Mouse (Mus musculus) hematopoietic stem cell, adult 5-6 weeks (primary cell): ENCODE measurements around the gene Ino80d. TPM values are rescaled to one million over a fixed set of nuclear protein-coding genes. Genes with fewer than 3 reads are reported as not detected.
A peak's percentile ranks its signal among the peaks of the same experiment; 100 is the strongest.
"Not testable (repeated sequence)": the region's sequence is repeated elsewhere in the genome, so short reads cannot be mapped to it uniquely, and the experiment has no call there.

Source experiments
- ATAC-seq, 2 experiments: fragments of 125-278 bp in 1 of 2; replicated peaks in 1 of 2; 2 replicates each; pipeline ENCODE4 v1.8.0; 2016 to 2017; ENCODE audit warnings: inconsistent platforms in 2 of 2, mild to moderate bottlenecking in 2 of 2, moderate number of reproducible peaks in 2 of 2, low read depth in 1 of 2, moderate TSS enrichment in 1 of 2; ENCODE audit not compliant: low FRiP score in 2 of 2, poor library complexity in 2 of 2, severe bottlenecking in 2 of 2, insufficient read depth in 1 of 2, low TSS enrichment in 1 of 2
- total RNA-seq: library from RNA; stranded (forward); fragments of 172-1452, 232-1000 nt; gene quantifications from 2 replicates; pipeline ENCODE4 v1.2.3, GENCODE M21; 2017

The Ino80d gene
- total RNA-seq, result 31.5 TPM in 2 replicates

DNA sequence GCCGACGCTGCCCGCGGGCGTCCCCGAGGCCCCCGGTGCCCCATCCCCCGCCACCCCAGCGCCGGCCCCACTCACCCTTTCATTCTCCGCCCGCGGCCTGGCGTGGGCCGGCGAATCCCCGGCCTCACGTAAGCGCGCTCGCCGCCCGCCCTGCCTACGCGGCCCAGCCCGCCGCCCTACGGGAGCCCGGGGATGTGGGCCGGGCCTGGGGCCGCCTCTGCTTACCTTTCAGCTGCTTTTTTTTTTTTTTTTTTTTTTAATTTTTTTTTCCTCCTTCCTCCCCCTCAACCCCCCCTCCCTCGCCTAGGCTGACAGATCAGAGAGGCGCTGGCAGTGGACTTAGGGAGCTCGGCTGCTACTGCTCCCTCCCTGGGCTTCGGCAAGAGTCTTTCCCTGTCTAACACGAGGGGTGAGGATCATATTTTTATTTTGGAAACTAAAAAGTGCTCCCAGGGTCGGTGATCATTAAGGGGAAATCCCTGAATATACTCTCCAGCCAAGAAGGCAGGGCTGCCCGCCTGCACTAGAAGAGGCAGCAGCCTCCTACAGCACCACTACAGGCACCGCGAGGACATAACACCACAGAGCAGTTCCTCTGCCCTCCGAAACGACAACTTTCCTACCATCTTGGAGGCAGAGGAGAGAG, at the start of gene Ino80d:
Ino80d (minus strand) TSS at position 532 of the 646 bp plus-strand sequence.
- ATAC-seq, result peak; percentile 94 to 96

DNA sequence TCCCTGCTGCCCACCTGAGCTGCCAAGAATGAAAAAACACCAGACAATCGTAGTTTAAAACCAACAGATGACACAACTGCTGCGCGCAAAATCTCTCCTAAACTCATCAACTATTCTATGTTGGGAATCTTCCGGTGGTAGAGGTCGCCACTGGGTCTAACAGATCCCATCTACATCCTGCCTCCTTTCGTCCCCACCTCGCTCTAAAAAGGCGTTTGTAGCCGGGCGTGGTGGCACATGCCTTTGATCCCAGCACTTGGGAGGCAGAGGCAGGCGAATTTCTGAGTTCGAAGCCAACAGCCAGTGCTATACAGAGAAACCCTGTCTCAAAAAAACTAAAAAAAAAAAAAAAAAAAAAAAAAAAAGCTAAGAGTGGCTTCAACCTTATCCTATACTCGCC, 25.8 kb upstream of the Ino80d start:
- ATAC-seq, result no peak

DNA sequence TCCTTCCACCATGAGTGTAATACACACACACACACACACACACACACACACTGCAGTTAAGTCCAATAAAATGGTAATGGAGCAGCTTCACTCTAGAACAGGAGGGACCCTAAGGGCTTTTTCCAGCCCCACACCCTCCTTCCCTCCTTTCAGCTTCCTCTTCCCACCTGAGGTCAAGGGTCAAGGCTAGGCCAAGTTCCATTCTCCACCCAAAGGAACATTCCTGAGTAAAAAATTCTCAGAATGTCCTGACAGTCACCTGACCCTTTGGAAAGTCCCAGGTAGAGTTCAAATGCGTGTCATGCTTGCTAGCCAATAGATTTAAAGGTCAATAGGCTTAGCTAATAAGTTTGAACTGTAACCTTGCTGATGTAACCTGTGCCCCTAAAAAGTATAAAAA, 24.1 kb upstream of the Ino80d start:
- not testable (repeated sequence) for ATAC-seq

DNA sequence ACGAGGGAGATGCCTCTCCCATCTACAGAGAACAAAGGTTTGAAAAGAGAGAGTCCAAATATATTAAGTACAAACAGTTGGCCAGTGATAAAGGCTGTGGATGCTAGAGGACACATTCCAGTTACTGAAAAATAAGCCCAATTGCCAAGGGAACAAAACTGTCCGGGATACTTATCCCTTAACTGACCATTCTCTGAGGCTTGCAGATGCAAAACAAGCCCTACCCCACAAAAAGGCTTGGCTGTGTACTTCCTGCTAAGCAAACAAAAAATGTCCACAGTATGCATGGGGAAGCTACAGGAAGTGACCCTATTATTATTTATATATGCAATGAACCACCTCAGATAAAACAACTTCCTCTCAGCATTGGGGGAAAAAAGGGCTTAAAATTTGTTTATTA, 23.5 kb upstream of the Ino80d start:
- no peak for ATAC-seq

DNA sequence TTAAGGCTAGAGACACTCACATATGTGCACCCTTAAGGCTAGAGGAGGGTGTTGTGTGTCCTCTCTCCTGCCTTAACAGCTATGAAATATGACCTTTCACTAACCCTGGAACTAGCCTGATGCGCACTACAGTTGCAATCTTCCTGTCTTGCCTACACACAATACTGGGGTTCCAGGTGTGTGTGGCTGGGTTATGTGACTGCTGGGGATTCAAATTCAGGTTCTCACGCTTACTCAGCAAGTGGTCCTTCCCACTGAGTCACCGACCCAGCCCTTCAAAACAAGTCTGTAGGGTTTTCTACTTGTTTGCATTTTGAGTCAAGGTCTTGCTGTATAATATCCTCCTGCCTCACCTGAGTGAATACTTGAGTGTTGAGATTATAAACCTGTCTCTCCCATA, 20.1 kb upstream of the Ino80d start:
- no peak for ATAC-seq

DNA sequence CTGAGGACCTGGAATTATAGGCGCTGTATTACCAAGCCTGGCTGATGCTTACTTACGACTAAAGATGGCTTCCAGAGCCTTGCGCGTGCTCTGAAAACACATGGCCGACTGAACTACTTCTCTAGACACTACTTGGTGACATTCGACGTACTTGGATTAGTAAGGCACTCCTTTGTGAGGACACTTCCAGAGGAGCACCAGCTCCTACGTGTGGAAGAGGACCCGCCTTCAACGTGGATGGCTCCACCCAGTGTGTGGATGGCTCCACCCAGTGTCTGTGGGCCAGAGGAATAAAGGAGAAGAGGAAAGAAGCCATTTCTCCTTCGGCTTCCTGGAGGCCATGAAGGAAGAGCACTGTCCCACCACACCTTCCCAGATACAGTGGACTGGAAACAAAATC, 17.3 kb upstream of the Ino80d start:
- no peak for ATAC-seq

DNA sequence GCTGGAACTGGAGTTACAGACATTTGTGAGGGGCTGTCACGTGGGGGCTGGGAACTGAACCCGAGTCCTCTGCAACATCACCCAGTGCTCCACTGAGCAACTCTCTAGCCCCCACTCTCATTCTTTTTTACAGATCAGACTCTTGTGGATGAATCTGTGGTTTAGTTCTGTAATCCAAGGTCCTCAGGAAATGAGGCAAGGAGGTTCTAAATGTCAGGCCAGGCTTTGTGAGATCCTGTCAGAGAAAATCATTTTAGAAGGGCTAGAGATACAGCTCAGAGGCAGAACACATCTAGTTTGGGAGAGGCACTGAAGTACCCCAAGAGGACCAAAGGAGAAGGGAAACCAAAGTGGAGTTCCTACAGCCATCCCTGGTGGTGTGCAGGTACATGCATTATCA, 16.4 kb upstream of the Ino80d start:
- ATAC-seq, result peak in 1 of 2 experiments; percentile 50; a peak in 2 of 4 replicates

DNA sequence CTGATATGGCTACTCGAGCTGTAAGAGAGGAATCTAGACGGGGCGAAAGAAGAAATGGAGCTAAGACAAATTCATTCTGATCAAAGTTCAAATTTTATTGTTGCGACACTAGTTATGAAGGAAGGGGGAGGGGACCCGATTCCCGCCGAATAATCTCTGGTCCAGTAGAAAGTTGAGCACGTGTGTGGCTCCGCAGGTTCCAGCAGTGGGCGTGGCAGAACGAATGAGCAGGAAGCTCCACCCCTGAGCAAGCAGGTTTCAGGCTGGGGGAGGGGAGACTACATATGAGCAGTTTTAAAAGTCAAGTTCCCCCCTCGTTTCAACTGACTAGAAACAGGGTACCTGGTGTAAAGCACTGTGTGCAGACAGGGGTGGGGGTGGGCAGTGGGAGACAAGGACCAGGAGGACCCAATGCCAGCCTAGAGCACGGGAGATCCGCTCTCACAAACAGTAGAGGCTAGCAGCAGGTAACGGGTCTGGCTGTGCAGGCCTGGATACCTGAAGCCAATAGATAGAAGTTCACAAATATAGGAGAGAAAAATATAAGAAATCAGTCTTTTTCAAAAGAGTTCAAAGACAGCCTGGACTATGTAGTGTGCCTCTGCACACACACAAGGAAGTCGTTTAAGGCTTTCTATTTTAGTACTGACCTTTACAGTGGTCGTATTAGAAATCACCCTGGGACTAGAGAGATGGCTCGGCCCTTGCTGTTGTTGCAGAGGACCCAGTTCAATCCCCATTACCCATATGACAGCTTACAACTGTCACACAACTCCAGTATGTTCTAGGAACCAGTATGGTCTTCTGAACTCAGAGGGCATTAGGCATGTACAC, 15.6 kb upstream of the Ino80d start:
- ATAC-seq, result peak; percentile 34 to 55; a peak in 3 of 4 replicates

DNA sequence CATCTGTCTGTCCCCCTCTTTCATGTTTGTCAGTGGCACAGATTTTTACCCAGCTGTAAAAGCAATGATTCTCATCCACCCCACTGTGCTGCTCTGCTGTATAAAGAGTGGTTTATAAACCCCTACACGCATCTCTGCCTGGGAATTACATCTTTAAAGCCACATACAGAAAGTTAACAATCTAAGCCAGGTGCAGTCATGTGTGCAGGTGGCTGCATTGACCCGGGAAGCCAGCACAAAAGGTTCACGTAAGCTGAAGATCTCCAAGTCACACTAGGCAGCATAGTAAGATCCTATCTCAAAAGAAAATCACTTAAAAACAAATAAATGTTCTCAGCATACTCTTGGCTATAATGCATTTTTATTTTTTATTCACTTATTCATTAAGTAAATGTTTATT, 14.8 kb upstream of the Ino80d start:
- ATAC-seq, result no peak

DNA sequence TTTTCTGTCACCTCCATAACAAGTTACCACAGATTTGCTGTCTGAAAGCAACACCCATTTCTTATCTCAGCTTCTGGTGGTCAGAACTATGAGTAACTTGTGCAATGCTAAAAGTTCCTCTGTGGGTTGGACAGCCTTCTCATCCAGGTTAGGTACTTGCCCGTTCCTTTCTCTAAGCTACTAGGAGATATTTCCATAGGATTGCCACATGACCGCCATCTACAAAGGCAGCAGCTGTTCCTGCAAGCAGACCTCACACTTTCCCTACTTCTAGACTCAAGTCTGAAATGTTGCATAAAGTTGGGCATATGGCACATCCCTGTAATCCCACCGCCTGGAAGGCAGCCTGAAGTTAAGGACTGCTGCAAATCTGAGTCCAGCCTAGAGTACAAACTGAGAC, 11.7 kb upstream of the Ino80d start:
- peak in 1 of 2 experiments; percentile 4; a peak in 1 of 4 replicates for ATAC-seq

DNA sequence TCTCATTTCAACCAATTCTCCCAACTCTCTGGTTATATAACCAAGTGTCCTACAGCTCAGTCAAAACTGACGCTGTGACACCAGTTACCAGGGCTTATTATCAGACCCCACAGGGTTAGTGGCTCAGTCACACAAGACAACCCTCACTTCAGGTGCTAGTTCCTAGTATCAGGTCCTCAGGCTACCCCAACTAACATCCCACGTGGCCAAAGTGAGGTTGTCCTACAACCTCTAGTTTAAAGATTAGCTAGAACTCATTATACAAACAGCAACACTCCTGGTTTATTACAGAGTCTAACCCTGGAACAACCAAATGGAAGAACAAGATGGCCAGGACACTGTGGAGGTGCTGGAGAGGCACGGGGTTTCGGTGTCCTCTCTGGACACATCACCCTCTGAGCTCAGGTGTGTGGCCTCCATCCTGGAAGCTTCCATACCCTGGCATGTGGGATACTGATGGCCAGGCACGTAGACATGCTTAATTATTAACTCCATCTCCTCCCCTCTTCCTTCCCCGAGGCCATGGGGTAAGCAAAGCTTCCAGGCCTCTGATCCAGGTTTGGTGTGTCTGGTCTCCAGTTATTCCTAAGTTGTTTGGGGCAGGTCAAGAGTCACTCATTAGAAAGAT, 9.5 kb upstream of the Ino80d start:
- ATAC-seq, result no peak

DNA sequence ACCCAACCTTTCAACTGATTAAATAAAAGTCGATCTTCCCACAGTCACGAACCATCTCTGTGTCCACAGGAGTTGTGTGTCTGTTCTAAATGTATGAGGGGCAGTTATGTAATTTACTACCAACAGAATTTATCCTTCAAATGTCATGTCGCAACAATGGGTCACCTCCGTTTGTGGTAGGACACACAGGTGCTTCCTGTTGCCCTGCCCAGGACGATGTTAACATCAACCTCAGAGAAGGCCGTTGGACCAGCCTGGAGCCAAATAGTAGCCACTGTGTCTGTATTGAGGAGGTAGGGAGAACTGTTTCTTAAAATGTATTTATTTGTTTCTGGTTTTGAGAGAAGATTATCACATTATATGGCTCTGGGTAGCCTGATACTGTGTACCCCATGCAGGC, 7.5 kb upstream of the Ino80d start:
- peak; percentile 72 to 87 for ATAC-seq

DNA sequence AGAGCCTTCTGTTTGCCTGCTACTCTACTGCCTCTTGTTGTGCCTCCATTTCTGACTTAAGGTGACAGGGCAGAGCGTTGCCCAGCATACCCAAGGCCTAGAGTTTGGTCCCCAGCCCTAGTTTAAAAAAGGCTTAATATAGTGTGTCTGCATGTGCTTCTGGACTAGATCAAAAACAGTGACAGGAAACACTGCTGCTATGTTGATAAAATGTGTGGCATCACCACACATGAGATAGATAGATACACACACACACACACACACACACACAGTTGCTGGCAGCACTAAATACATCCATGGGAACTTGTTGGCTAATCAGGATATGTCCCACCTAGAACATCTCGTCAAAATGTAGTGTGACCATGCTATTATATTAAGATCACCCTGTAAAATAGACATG, 5.9 kb upstream of the Ino80d start:
- ATAC-seq, result no peak

DNA sequence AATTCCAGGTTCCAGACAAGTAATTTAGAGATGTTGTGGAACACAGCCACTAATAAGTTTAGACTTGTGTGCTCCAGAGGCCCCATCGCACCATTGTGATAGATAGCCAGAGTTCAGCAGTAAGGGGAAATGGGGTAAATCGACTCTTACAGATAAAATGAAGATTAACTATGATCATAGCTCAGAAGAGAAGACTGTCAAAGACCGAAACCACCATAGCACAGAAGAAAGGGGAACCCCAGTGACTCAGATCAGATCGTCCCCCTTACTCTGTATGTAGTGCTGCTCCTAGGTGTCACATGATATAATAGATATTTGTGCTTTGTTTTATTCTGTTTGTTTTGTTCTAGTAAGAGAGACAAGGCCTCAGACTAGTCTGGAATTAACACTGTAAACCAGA, 5.2 kb upstream of the Ino80d start:
- no peak; a peak in 2 of 4 replicates for ATAC-seq

DNA sequence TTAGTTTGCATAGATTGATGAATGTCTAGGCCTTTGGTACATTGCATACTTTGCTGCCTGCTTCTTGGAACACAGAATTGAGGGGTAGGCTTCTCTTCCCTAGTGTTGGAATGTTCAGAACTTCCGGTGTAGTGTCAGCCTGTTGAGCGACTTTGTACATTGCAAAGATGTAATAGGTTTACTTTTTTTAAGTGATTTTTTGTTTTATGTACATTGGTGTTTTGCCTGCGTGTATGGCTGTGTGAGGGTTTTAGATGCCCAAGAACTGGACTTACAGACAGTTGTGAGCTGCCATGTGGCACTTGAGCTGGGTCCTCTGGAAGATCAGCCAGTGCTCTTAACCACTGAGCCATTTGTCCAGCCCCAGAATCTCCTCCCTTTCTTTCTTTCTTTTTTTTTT, 1.1 kb upstream of the Ino80d start:
- no peak for ATAC-seq

DNA sequence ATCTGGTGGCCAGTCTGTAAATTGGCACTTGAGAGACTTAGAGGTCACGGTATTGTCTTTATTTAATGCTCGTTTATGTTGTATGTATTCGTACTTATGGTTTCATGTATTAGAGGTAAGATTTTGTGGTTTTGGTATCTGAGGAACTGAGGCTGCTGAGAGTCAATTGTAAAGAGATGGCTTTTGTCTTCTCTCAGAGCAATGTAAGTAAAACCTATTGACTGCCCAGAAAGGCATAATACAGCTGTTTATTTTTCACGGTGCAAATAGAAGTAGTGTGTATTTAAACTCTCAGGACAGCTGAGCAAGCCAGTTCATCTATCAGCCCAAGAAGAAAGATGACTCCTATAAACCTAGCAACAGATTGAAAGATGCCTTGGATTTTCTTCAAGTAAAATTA, 629 bp upstream of the Ino80d start:
- ATAC-seq, result no peak

DNA sequence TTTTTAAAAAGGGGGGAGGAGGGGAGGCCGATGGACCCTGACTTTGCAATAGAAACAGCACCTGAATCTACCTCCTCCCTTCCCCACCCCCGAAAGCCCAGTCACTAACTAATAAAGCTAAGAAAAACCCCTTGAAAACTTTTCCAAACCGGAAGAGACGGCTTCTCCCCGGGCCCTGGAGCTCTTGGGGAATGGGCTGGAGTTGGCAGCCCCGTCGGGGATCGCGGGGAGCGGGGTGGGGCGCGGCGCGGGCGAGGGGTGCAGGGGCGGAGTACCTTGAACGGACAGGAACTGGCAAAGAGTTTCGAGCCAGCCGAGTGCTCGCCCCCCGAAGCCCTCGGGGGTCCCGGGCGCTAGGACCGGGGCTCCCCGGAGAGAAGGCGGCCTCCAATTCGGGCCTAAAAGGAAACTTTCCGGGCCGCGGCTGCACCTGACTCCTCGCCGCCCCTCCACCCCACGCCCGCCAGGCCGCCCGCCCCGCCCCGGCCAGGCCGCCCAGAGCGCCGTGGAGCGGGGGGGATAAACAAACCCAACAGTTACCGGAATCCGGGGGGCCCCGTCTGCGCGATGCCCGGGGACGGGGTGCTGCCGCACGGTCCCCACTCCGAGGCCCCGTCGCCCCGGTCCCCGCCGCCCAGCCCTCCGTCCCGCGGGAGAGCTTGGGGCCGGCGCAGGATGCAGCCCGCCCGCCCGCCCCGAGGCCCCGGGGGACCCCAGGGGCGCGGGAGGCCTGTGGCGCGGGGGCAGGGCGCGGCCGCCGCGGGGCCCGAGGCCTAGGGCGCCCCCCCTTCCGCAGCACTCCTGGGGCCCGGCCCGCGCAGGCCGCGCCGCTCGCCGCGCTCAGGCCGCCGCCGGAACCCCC, 962 bp downstream of the Ino80d start:
- ATAC-seq, result 0 out of 4 replicates have a peak, but pooled peaks of 1 of the 2 experiments have one; percentile 3
